Mouse (Mus musculus) neural tube, embryonic 14.5 days (tissue): ENCODE data around the gene Iltifb. TPM values are rescaled to one million over a fixed set of nuclear protein-coding genes. Genes with fewer than 3 reads are reported as not detected.
"Not testable (repeated sequence)": the region's sequence is repeated elsewhere in the genome, so short reads cannot be mapped to it uniquely, and the experiment has no call there.

Source experiments
- ATAC-seq: fragments of 200-750 bp; cut with Nextera tagmentation; 2 replicates; pipeline ENCODE4 v1.8.0; 2017; ENCODE audit warnings: low read depth, mild to moderate bottlenecking, moderate TSS enrichment, moderate library complexity
- H3K27ac ChIP-seq: fragments of 300-500 bp; sonication (generic); 2 replicates; pipeline ENCODE4 v1.5.1; 2014; ENCODE audit warnings: low read depth, mild to moderate bottlenecking, control low read depth, low read length, moderate library complexity, mixed read lengths
- H3K27me3 ChIP-seq: fragments of 300-500 bp; sonication (generic); 2 replicates; pipeline ENCODE4 v1.6.1; 2014; ENCODE audit warnings: low read length; ENCODE audit not compliant: control insufficient read depth, insufficient read depth
- H3K36me3 ChIP-seq: fragments of 300-500 bp; sonication (generic); 2 replicates; pipeline ENCODE4 v1.6.1; 2014; ENCODE audit warnings: low read length, mixed read lengths; ENCODE audit not compliant: control insufficient read depth, insufficient read depth
- H3K4me1 ChIP-seq: fragments of 300-500 bp; sonication (generic); 2 replicates; pipeline ENCODE4 v1.6.1; 2014; ENCODE audit warnings: low read length; ENCODE audit not compliant: control insufficient read depth, insufficient read depth
- H3K4me2 ChIP-seq: fragments of 300-500 bp; sonication (generic); 2 replicates; pipeline ENCODE4 v1.6.1; 2014; ENCODE audit warnings: mild to moderate bottlenecking, low read depth, low read length, control low read depth
- H3K4me3 ChIP-seq: fragments of 300-500 bp; sonication (generic); 2 replicates; pipeline ENCODE4 v1.5.1; 2014; ENCODE audit warnings: low read depth, low read length, control low read depth, mixed read lengths
- H3K9ac ChIP-seq: fragments of 300-500 bp; sonication (generic); replicated peaks from 2 replicates; pipeline ENCODE4 v1.6.1; 2014; ENCODE audit warnings: low read depth, mild to moderate bottlenecking, control low read depth, low read length, mixed read lengths
- H3K9me3 ChIP-seq: fragments of 300-500 bp; sonication (generic); 2 replicates; pipeline ENCODE4 v1.6.1; 2016; ENCODE audit warnings: low read length; ENCODE audit not compliant: control insufficient read depth
- whole genome bisulfite sequencing: fragments of 180-500 bp; shearing (Covaris S2); extraction: QIAGEN DNeasy Blood & Tissue Kit; methylation state at CpG from one replicate; pipeline ENCODE4 v1.1.7; 2014; 5-methylcytosine and 5-hydroxymethylcytosine counted together
- polyA plus RNA-seq: library from polyadenylated mRNA; unstranded; fragments of >200 nt; fragmentation: Nextera tagmentation; extraction: Ambion mirVana; gene quantifications from 2 replicates; pipeline ENCODE4 v1.2.1, GENCODE M21; 2014

Gene Iltifb
- polyA plus RNA-seq, 1 experiment from 2014 or later: not detected

- WGBS: no CpG with 5 or more reads among the region's 4 CpGs
- ATAC-seq, H3K9ac ChIP-seq: not testable (repeated sequence)
These were observed 16.8 kb downstream of the Iltifb start for GRCm38 (mm10) chr10:118278069-118278468.

GRCm38 (mm10) chr10:118271416-118271815, 23.4 kb downstream of the Iltifb start:
- ATAC-seq, H3K4me1 ChIP-seq, H3K9me3 ChIP-seq, H3K9ac ChIP-seq, H3K27me3 ChIP-seq, H3K27ac ChIP-seq, H3K4me3 ChIP-seq, H3K4me2 ChIP-seq, H3K36me3 ChIP-seq: not testable (repeated sequence)
- no CpG with 5 or more reads among the region's 2 CpGs for WGBS

More at GRCm38 (mm10) chr10:118278069-118278468, 16.8 kb downstream of the Iltifb start:
- not testable (repeated sequence) for H3K27ac ChIP-seq, H3K4me3 ChIP-seq, H3K4me1 ChIP-seq, H3K4me2 ChIP-seq, H3K27me3 ChIP-seq, H3K36me3 ChIP-seq, H3K9me3 ChIP-seq

GRCm38 (mm10) chr10:118268812-118269211, 26.0 kb downstream of the Iltifb start:
- not testable (repeated sequence) for H3K27me3 ChIP-seq, ATAC-seq, H3K27ac ChIP-seq, H3K4me3 ChIP-seq, H3K9ac ChIP-seq, H3K36me3 ChIP-seq, H3K9me3 ChIP-seq, H3K4me1 ChIP-seq, H3K4me2 ChIP-seq
- WGBS: 50% methylated on average over 1 of the region's 8 CpGs

GRCm38 (mm10) chr10:118258388-118258787, 36.5 kb downstream of the Iltifb start, which contains the start of gene Gm32802:
TSS of gene Gm32802 (plus strand) at chr10:118258688.
- H3K27me3 ChIP-seq, H3K4me2 ChIP-seq, H3K4me1 ChIP-seq, H3K27ac ChIP-seq, H3K9me3 ChIP-seq, ATAC-seq, H3K4me3 ChIP-seq, H3K36me3 ChIP-seq, H3K9ac ChIP-seq: not testable (repeated sequence)
- no CpG with 5 or more reads among the region's 13 CpGs for WGBS

GRCm38 (mm10) chr10:118250852-118251295, 44.0 kb downstream of the Iltifb start:
- Histone ChIP-seq H3K4me1 (no peaks in the 10 kb centered on the region), H3K36me3 (no peaks in the 10 kb centered on the region), H3K27me3 (no peaks in the 10 kb centered on the region), H3K9ac (no peak overlapping the region; the same call in 1 of the 2 replicates), H3K27ac (0 out of 2 replicates have a peak overlapping the region, but pooled peaks have one; percentile 16), H3K9me3 (no peaks in the 10 kb centered on the region), H3K4me2 (peak overlapping the region; percentile 23; the same call in 1 of the 2 replicates), H3K4me3 (no peak overlapping the region)
- 23% methylated on average over 10 of the region's 10 CpGs for WGBS
- ATAC-seq: peak; percentile 91

GRCm38 (mm10) chr10:118249006-118249595, 45.7 kb downstream of the Iltifb start:
- not testable (repeated sequence) for ATAC-seq, H3K4me3 ChIP-seq, H3K9ac ChIP-seq, H3K4me1 ChIP-seq, H3K27me3 ChIP-seq, H3K9me3 ChIP-seq, H3K36me3 ChIP-seq, H3K27ac ChIP-seq, H3K4me2 ChIP-seq
- WGBS: 57% methylated on average over 11 of the region's 11 CpGs

GRCm38 (mm10) chr10:118240680-118241079, 54.2 kb downstream of the Iltifb start, which contains the start of gene Gm32717:
TSS of gene Gm32717 (minus strand) at chr10:118240780.
- H3K4me3 ChIP-seq, H3K27ac ChIP-seq, H3K27me3 ChIP-seq, H3K9ac ChIP-seq, H3K9me3 ChIP-seq, H3K4me1 ChIP-seq, ATAC-seq, H3K36me3 ChIP-seq, H3K4me2 ChIP-seq: not testable (repeated sequence)
- WGBS: no CpG with 5 or more reads among the region's 13 CpGs

Other genes starting within 250 kb of the Iltifb start
- gene Mdm1, start 153.2 kb downstream of the Iltifb start, polyA plus RNA-seq: 31.3 and 34.1 TPM in 2 replicates
- 0.24 TPM in 1 of 2 replicates, not detected in the other for gene Il22, start 90.1 kb downstream of the Iltifb start, polyA plus RNA-seq
- 0.35 and 0.37 TPM in 2 replicates for gene Gm32717, start 54.3 kb downstream of the Iltifb start, polyA plus RNA-seq
- 0.35 and 0.37 TPM in 2 replicates for gene Gm32802, start 36.4 kb downstream of the Iltifb start, polyA plus RNA-seq
- not detected in 2 replicates for gene Gm9040, start 31.9 kb upstream of the Iltifb start, polyA plus RNA-seq
- not detected in 2 replicates for gene Gm9044, start 37.4 kb upstream of the Iltifb start, polyA plus RNA-seq
- gene Gm9045, start 42.8 kb upstream of the Iltifb start, polyA plus RNA-seq: not detected in 2 replicates
- gene Gm9046, start 48.2 kb upstream of the Iltifb start, polyA plus RNA-seq: not detected in 2 replicates
- not detected in 2 replicates for gene Gm9048, start 53.6 kb upstream of the Iltifb start, polyA plus RNA-seq
- not detected in 2 replicates for gene Gm9049, start 59.1 kb upstream of the Iltifb start, polyA plus RNA-seq
- not detected in 2 replicates for gene Ifng, start 146.0 kb upstream of the Iltifb start, polyA plus RNA-seq